Mouse (Mus musculus) cerebellum, adult 2 months (tissue): ENCODE data around the gene Nxph4.

ENCODE experiments used
- CTCF ChIP-seq: fragments of 200-500 bp; IDR thresholded peaks from 2 replicates; pipeline ENCODE4 v1.5.1; 2011; ENCODE audit warnings: low read depth, mild to moderate bottlenecking, control low read depth, low read length, moderate library complexity, borderline replicate concordance; ENCODE audit not compliant: insufficient read depth
- POLR2A ChIP-seq: fragments of 200-500 bp; IDR thresholded peaks from 2 replicates; pipeline ENCODE4 v1.6.1; 2011; ENCODE audit warnings: low read length, control low read depth, borderline replicate concordance; ENCODE audit not compliant: insufficient read depth

DNA sequence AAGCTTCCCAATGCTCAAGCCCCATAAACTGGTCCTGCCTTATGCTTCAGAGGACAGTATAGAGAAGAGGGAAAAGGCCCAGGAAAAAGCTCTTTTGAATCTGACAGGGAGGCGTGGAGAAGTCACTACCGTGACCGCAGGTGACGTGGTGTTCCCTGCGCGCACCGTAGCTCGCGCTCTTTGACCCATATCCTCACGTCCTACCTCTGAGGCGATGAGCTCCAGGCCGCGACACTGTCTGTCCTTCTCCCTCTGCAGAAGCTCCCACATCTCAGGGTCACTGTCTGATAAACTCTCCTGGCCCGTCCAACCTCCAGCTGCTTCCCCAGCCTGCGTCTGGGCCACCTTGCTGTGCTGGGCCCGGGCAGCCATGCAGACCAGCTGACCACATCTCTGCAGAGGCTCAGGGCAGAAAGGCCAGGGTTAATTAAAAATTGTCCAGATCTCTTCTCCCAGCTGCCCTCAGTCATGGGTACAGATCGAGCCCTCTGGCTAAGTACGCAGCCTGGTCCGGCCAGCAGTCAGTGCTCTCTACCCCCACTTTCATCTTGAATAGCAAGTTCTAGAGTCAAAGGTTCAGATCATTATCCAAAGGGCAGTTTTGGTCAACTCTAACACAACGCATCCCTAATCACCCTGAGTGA lies 13.5 kb downstream of the Nxph4 start:
- TF ChIP-seq POLR2A (no peak), CTCF (no peak)
